Mouse (Mus musculus): ENCODE data around the gene Miga1.

DNA sequence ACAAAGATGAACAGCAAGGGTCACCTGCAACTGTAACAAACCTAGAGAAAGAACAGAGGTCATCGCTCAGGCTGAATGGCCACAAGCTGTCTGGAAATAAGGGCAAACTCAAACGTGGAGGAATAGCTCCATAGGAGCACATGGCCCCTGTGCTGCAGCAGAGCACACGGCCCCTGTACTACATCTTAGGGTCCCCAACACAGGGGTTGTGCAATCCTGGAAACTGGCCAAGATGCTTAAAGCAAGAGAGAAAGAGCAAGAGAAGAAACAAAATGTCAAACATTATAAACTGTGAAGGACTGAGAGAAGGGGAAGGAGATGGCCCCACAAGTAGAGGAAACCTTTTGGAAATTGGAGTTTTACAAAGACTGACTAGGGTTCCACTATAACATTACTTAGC, 45.8 kb downstream of the Miga1 start:
- TF ChIP-seq CTCF (IDR thresholded peaks at IDR 0.05; ENCODE audit: low read depth, low read length) (no peak), GATA1 (IDR thresholded peaks at IDR 0.05; ENCODE audit: borderline replicate concordance, low read length) (no peak), POLR2AphosphoS5 (IDR thresholded peaks at IDR 0.05; ENCODE audit: insufficient replicate concordance, low read depth, low read length) (no peak), TAL1 (conservative IDR thresholded peaks at IDR 0.05; ENCODE audit: low read depth, low read length) (no peak)

Measured in G1E (cell line).